11 mouse cellular contexts compared by ENCODE assay signal in the genomic region with DNA sequence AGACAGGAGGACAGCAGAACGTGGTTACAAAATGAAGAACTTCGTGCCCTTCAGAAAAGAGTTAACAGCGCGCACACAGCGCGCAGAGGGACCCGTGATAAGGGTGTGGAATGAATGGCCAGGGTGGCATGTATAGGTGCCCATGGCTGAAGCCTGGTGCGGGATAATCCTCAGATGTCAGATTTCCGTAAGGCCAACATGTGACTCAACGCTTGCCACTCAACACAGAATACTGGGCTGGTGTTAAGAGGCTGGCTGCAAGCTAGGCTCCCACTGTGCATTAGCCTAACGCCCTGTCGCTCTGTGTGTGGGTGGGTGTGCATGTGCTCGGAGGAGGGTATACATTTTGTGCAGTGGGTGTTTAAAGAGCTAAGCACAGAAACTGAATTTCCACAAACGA. TPM values are rescaled to one million over a fixed set of nuclear protein-coding genes. Genes with fewer than 3 reads are reported as not detected.
DNase-seq lines count a peak whose midpoint lies in the region; ATAC-seq lines count a peak whose summit lies in the region.
"Had no signal": no experiment of that assay in that cellular context is flagged by ENCODE, and none has a peak within 500 bp of the region (broad histone marks: within the 10 kb centered on the region; RNA-seq: fewer than 3 reads in every experiment).

No protein-coding gene starts in this region.

- ATAC-seq in kidney, embryonic 16.5 days (ENCODE audit: low FRiP score, low TSS enrichment), result no peak
- peak; percentile 35 for ATAC-seq in forebrain, embryonic 16.5 days
- ATAC-seq in hematopoietic stem cell, adult 5-6 weeks (replicated peaks in 1 of 2; ENCODE audit: insufficient read depth in 1 of 2, low FRiP score in 2 of 2, low TSS enrichment in 1 of 2, low read depth in 1 of 2, poor library complexity in 2 of 2, severe bottlenecking in 2 of 2), result peak; percentile 18 to 20; a peak in 2 of 4 replicates
- no peak for ATAC-seq in neural tube, embryonic 15.5 days (ENCODE audit: low FRiP score)

- H3K27me3 ChIP-seq in kidney, embryonic 16.5 days (ENCODE audit: insufficient read depth, low read length), result no peaks in the 10 kb centered on the region
- no peaks in the 10 kb centered on the region for H3K27me3 ChIP-seq in forebrain, embryonic 16.5 days (replicated peaks; ENCODE audit: control insufficient read depth, insufficient read depth, low read length)
- H3K27me3 ChIP-seq in neural tube, embryonic 15.5 days (replicated peaks), result no peaks in the 10 kb centered on the region
- H3K27me3 ChIP-seq: liver, embryonic 15.5 days had no signal

- 72% methylated on average over 14 of the region's 14 CpGs for WGBS in kidney, embryonic 16.5 days
- 59% methylated on average over 14 of the region's 14 CpGs for WGBS in forebrain, embryonic 16.5 days
- 74% methylated on average over 14 of the region's 14 CpGs for WGBS in neural tube, embryonic 15.5 days

- H3K4me3 ChIP-seq in kidney, embryonic 16.5 days (ENCODE audit: low read length), result no peak overlapping the region
- no peak overlapping the region for H3K4me3 ChIP-seq in forebrain, embryonic 16.5 days (replicated peaks; ENCODE audit: low read length)
- H3K4me3 ChIP-seq in neural tube, embryonic 15.5 days (replicated peaks), result no peak overlapping the region
- H3K4me3 ChIP-seq: erythroblast, embryonic 14.5 days; liver, embryonic 15.5 days had no signal

- no peak overlapping the region for H3K27ac ChIP-seq in kidney, embryonic 16.5 days (ENCODE audit: low read length)
- H3K27ac ChIP-seq in forebrain, embryonic 16.5 days (ENCODE audit: low read length), result no peak overlapping the region
- no peak overlapping the region for H3K27ac ChIP-seq in neural tube, embryonic 15.5 days (replicated peaks)
- H3K27ac ChIP-seq: liver, embryonic 15.5 days had no signal

- H3K36me3 ChIP-seq in kidney, embryonic 16.5 days (ENCODE audit: insufficient read depth, low read length), result no peaks in the 10 kb centered on the region
- H3K36me3 ChIP-seq in forebrain, embryonic 16.5 days (ENCODE audit: control insufficient read depth, insufficient read depth), result no peaks in the 10 kb centered on the region
- no peaks in the 10 kb centered on the region for H3K36me3 ChIP-seq in neural tube, embryonic 15.5 days
- H3K36me3 ChIP-seq: liver, embryonic 15.5 days had no signal

- H3K9me3 ChIP-seq in kidney, embryonic 16.5 days (ENCODE audit: low read length), result no peaks in the 10 kb centered on the region
- H3K9me3 ChIP-seq in forebrain, embryonic 16.5 days (ENCODE audit: control insufficient read depth, low read length), result no peaks in the 10 kb centered on the region
- no peaks in the 10 kb centered on the region for H3K9me3 ChIP-seq in neural tube, embryonic 15.5 days (replicated peaks)
- H3K9me3 ChIP-seq: liver, embryonic 15.5 days had no signal

- no peak overlapping the region for H3K4me2 ChIP-seq in kidney, embryonic 16.5 days (replicated peaks; ENCODE audit: low read depth, low read length)
- H3K4me2 ChIP-seq in forebrain, embryonic 16.5 days (ENCODE audit: low read length), result peak overlapping the region; percentile 10
- no peak overlapping the region for H3K4me2 ChIP-seq in neural tube, embryonic 15.5 days
- H3K4me2 ChIP-seq: liver, embryonic 15.5 days had no signal

- no peak for DNase-seq in kidney, adult 18-20 months
- peak; percentile 21 for DNase-seq in retina, postnatal 1 day
- no peak for DNase-seq in kidney, postnatal 14 days
- no peak for DNase-seq in ovary, adult 18-20 months (ENCODE audit: low spot score)

- 0 out of 2 replicates have a peak overlapping the region, but pooled peaks have one; percentile 32 for H3K9ac ChIP-seq in kidney, embryonic 16.5 days (replicated peaks; ENCODE audit: low read length)
- H3K9ac ChIP-seq in forebrain, embryonic 16.5 days (replicated peaks; ENCODE audit: low read depth, low read length), result no peak overlapping the region
- no peak overlapping the region for H3K9ac ChIP-seq in neural tube, embryonic 15.5 days (replicated peaks)
- H3K9ac ChIP-seq: liver, embryonic 15.5 days had no signal

- peaks cover 31% of the 10 kb centered on the region for H3K4me1 ChIP-seq in kidney, embryonic 16.5 days (ENCODE audit: insufficient read depth, low read length)
- peaks cover 26% of the 10 kb centered on the region for H3K4me1 ChIP-seq in forebrain, embryonic 16.5 days (replicated peaks; ENCODE audit: control insufficient read depth, insufficient read depth, low read length)
- peaks cover 30% of the 10 kb centered on the region for H3K4me1 ChIP-seq in neural tube, embryonic 15.5 days
- H3K4me1 ChIP-seq: liver, embryonic 15.5 days had no signal

RNA-seq across cellular contexts. Expression of a gene that starts 47.3 kb away (rescaled TPM):
- polyA plus RNA-seq in kidney, embryonic 16.5 days (2015; fragmentation: Nextera tagmentation; extraction: Ambion mirVana), result 11.1 and 12.7 TPM in 2 replicates
- polyA plus RNA-seq in forebrain, embryonic 16.5 days (2015; fragmentation: Nextera tagmentation; extraction: Ambion mirVana), result 3.8 and 4.8 TPM in 2 replicates
- total RNA-seq in hematopoietic stem cell, adult 5-6 weeks (2017), result 0.05 and 0.13 TPM in 2 replicates
- polyA plus RNA-seq in neural tube, embryonic 15.5 days (2015; fragmentation: Nextera tagmentation; extraction: Ambion mirVana), result 12.2 and 13.4 TPM in 2 replicates
- total RNA-seq: MEL had no signal
- polyA plus RNA-seq: erythroblast, embryonic 14.5 days had no signal

Comparison
In these comparisons a context has a peak if more than half of its experiments do, and no peak if none do; other contexts are left out.
1. ATAC-seq: peak in forebrain, embryonic 16.5 days (single experiment) and hematopoietic stem cell, adult 5-6 weeks (2 of 2); none in kidney, embryonic 16.5 days (single experiment) and neural tube, embryonic 15.5 days (single experiment).